Mouse (Mus musculus) heart, adult 9 months (tissue): ENCODE results near the gene Treh.

Source experiments
- DNase-seq, 2 experiments: peaks; one replicate each; pipeline ENCODE4 v3.0.0; 2022; ENCODE audit warnings: low spot score in 2 of 2

Gene Treh

GRCm38 (mm10) chr9:44734524-44735494 lies 61.8 kb downstream of the Treh start, which contains the start of gene Phldb1:
Gene Phldb1, minus strand, starts transcription at chr9:44735198.
- peak; percentile 81 to 82 for DNase-seq

GRCm38 (mm10) chr9:44735886-44736285 lies 62.9 kb downstream of the Treh start:
- DNase-seq: no peak
